Mouse (Mus musculus): ENCODE measurements around the gene Ptpn11. TPM values are rescaled to one million over a fixed set of nuclear protein-coding genes. Genes with fewer than 3 reads are reported as not detected.
"Not testable (repeated sequence)": the region's sequence is repeated elsewhere in the genome, so short reads cannot be mapped to it uniquely, and the experiment has no call there.

Ptpn11 gene
- polyA plus RNA-seq, 1 experiment = 78.7 TPM

DNA sequence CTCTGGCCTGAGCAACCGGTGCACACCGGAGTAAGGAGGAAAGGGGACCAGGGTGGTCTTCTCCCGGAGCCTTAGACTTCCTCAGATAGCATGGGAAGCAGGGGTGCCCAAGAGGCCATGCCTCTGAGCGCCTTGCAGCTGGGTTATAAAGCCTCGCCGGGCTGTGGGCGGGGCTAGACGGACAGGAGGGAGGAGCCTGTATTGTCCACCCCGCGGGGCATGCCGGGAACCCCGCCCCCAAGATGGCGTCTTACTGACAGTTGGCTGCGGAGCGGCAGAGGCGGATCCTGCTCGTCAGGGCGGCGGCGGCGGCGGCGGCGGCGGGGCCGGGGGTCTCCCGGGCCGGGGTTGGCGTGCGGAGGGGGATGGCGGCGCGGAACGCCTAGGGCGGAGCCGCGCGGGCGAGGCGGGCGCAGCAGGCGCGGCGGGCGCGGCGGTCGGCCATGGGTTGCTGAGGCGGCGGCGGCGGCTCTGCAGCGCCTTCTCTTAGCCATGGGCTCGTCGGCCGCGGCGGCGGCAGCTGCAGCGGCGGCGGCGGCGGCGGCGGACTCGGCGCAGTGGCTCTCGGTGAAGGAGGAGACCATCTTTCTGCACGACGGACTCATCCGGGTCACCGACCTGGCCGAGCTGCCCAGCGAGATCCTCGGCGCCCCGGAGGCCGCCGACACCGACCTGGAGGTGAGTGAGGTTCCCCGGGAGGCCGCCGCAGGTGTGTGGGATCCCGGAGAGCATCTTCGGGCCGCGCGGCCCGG is 29.0 kb upstream of the Ptpn11 start, which contains the start of gene Hectd4:
Gene Hectd4, plus strand, starts transcription at position 240 of the 752 bp plus-strand sequence.
- peak within 1 kb of the TSS; percentile 61 for H3K4me2 ChIP-seq (ENCODE audit: low read depth)
- no peaks in the 10 kb centered on the region for H3K36me3 ChIP-seq (ENCODE audit: control insufficient read depth, insufficient read depth)
- TF ChIP-seq TCF12 (IDR thresholded peaks at IDR 0.05; ENCODE audit: insufficient read depth, poor library complexity, severe bottlenecking) (no peak), REST (IDR thresholded peaks at IDR 0.05; ENCODE audit: insufficient read depth, insufficient read length) (no peak), MYOG (IDR thresholded peaks at IDR 0.05; ENCODE audit: control insufficient read depth in 1 of 3, insufficient read depth in 1 of 3, insufficient read length in 2 of 3, low read depth in 2 of 3) (peak in 1 of 3 experiments; percentile 49), SRF (IDR thresholded peaks at IDR 0.05; ENCODE audit: control insufficient read depth, insufficient read length, low read depth) (peak; percentile 61), CEBPB (IDR thresholded peaks at IDR 0.05; ENCODE audit: insufficient read depth, poor library complexity, severe bottlenecking) (no peak), POLR2A (IDR thresholded peaks at IDR 0.05; ENCODE audit: insufficient read length, low read depth) (peak; percentile 80), MAX (IDR thresholded peaks at IDR 0.05; ENCODE audit: low read depth) (no peak), E2F4 (IDR thresholded peaks at IDR 0.05; ENCODE audit: insufficient read depth) (no peak), POLR2AphosphoS2 (IDR thresholded peaks at IDR 0.05; ENCODE audit: insufficient read length, low read depth) (peak; percentile 74)
- peak within 1 kb of the TSS; percentile 98 for H3ac ChIP-seq (ENCODE audit: control insufficient read depth, insufficient read length)
- H3K79me2 ChIP-seq (ENCODE audit: control insufficient read depth, insufficient read depth) = peaks cover 24% of the 10 kb centered on the region
- H3K27me3 ChIP-seq (ENCODE audit: control insufficient read depth, insufficient read depth, insufficient read length) = no peaks in the 10 kb centered on the region
- peak within 1 kb of the TSS; percentile 34 for H3K4me3 ChIP-seq

GRCm38 (mm10) chr5:121219190-121219589 is 28.0 kb upstream of the Ptpn11 start:
- no peak overlapping the region for H3K4me2 ChIP-seq (ENCODE audit: low read depth)
- H3K79me2 ChIP-seq (ENCODE audit: control insufficient read depth, insufficient read depth) = peaks cover 19% of the 10 kb centered on the region
- H3ac ChIP-seq (ENCODE audit: control insufficient read depth, insufficient read length) = no peak overlapping the region
- no peaks in the 10 kb centered on the region for H3K36me3 ChIP-seq (ENCODE audit: control insufficient read depth, insufficient read depth)
- TF ChIP-seq SRF (IDR thresholded peaks at IDR 0.05; ENCODE audit: control insufficient read depth, insufficient read length, low read depth) (no peak), MYOD1 (IDR thresholded peaks at IDR 0.05; ENCODE audit: control insufficient read depth in 1 of 3, insufficient read length in 2 of 3, low read depth in 2 of 3) (no peak), MYOG (IDR thresholded peaks at IDR 0.05; ENCODE audit: control insufficient read depth in 1 of 3, insufficient read depth in 1 of 3, insufficient read length in 2 of 3, low read depth in 2 of 3) (no peak), USF1 (IDR thresholded peaks at IDR 0.05; ENCODE audit: low read depth) (no peak), POLR2A (IDR thresholded peaks at IDR 0.05; ENCODE audit: insufficient read length, low read depth) (no peak), POLR2AphosphoS2 (IDR thresholded peaks at IDR 0.05; ENCODE audit: insufficient read length, low read depth) (no peak), TCF12 (IDR thresholded peaks at IDR 0.05; ENCODE audit: insufficient read depth, poor library complexity, severe bottlenecking) (no peak), TCF3 (IDR thresholded peaks at IDR 0.05; ENCODE audit: insufficient read length, low read depth) (no peak), CEBPB (IDR thresholded peaks at IDR 0.05; ENCODE audit: insufficient read depth, poor library complexity, severe bottlenecking) (no peak), MAX (IDR thresholded peaks at IDR 0.05; ENCODE audit: low read depth) (no peak), REST (IDR thresholded peaks at IDR 0.05; ENCODE audit: insufficient read depth, insufficient read length) (no peak), E2F4 (IDR thresholded peaks at IDR 0.05; ENCODE audit: insufficient read depth) (no peak)
- H3K4me3 ChIP-seq = no peak overlapping the region
- H3K27me3 ChIP-seq (ENCODE audit: control insufficient read depth, insufficient read depth, insufficient read length) = no peaks in the 10 kb centered on the region

DNA sequence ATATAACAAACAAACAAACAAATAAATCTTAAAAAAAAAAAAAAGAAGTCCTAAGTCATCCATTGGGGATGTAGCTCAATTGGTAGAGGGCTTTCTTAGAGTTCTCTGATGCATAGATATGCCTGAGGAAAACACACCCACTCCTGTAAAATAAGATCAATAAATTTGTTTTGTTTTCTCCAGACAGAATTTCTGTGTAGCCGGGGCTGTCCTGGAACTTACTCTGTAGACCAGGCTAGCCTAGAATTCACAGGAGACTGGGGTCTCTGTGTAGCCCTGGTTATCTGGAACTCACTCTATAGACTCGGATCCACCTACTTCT is 26.1 kb upstream of the Ptpn11 start:
- Histone ChIP-seq H3K4me2 (ENCODE audit: low read depth) (no peak overlapping the region), H3K36me3 (ENCODE audit: control insufficient read depth, insufficient read depth) (peaks cover 6% of the 10 kb centered on the region), H3K4me3 (no peak overlapping the region), H3K27me3 (ENCODE audit: control insufficient read depth, insufficient read depth, insufficient read length) (no peaks in the 10 kb centered on the region), H3ac (ENCODE audit: control insufficient read depth, insufficient read length) (no peak overlapping the region), H3K79me2 (ENCODE audit: control insufficient read depth, insufficient read depth) (peaks cover 7% of the 10 kb centered on the region)
- TF ChIP-seq CEBPB (IDR thresholded peaks at IDR 0.05; ENCODE audit: insufficient read depth, poor library complexity, severe bottlenecking) (no peak), MYOG (IDR thresholded peaks at IDR 0.05; ENCODE audit: control insufficient read depth in 1 of 3, insufficient read depth in 1 of 3, insufficient read length in 2 of 3, low read depth in 2 of 3) (no peak), USF1 (IDR thresholded peaks at IDR 0.05; ENCODE audit: low read depth) (no peak), SRF (IDR thresholded peaks at IDR 0.05; ENCODE audit: control insufficient read depth, insufficient read length, low read depth) (no peak), REST (IDR thresholded peaks at IDR 0.05; ENCODE audit: insufficient read depth, insufficient read length) (no peak), E2F4 (IDR thresholded peaks at IDR 0.05; ENCODE audit: insufficient read depth) (no peak), POLR2A (IDR thresholded peaks at IDR 0.05; ENCODE audit: insufficient read length, low read depth) (no peak), TCF12 (IDR thresholded peaks at IDR 0.05; ENCODE audit: insufficient read depth, poor library complexity, severe bottlenecking) (no peak), MYOD1 (IDR thresholded peaks at IDR 0.05; ENCODE audit: control insufficient read depth in 1 of 3, insufficient read length in 2 of 3, low read depth in 2 of 3) (no peak), MAX (IDR thresholded peaks at IDR 0.05; ENCODE audit: low read depth) (no peak), TCF3 (IDR thresholded peaks at IDR 0.05; ENCODE audit: insufficient read length, low read depth) (no peak), POLR2AphosphoS2 (IDR thresholded peaks at IDR 0.05; ENCODE audit: insufficient read length, low read depth) (no peak)

GRCm38 (mm10) chr5:121216584-121217312 is 25.6 kb upstream of the Ptpn11 start:
- H3K79me2 ChIP-seq (ENCODE audit: control insufficient read depth, insufficient read depth); H3K27me3 ChIP-seq (ENCODE audit: control insufficient read depth, insufficient read depth, insufficient read length); H3ac ChIP-seq (ENCODE audit: control insufficient read depth, insufficient read length); H3K4me2 ChIP-seq (ENCODE audit: low read depth); H3K4me3 ChIP-seq: not testable (repeated sequence)
- H3K36me3 ChIP-seq (ENCODE audit: control insufficient read depth, insufficient read depth) = peaks cover 11% of the 10 kb centered on the region

All from myocyte (in vitro differentiated cells).